Mouse (Mus musculus): ENCODE data around the gene Gm17606. TPM values are rescaled to one million over a fixed set of nuclear protein-coding genes. Genes with fewer than 3 reads are reported as not detected.

Gm17606 gene
- polyA plus RNA-seq, 2 experiments, result not detected

GRCm38 (mm10) chr14:54676290-54676689 is 35.5 kb downstream of the Gm17606 start:
- DNase-seq (ENCODE audit: low read depth in 3 of 3, low spot score in 3 of 3), result no peak
- 79% methylated on average over 5 of the region's 5 CpGs for WGBS (ENCODE audit: insufficient replicate concordance)
- no peak overlapping the region for H3K4me2 ChIP-seq (ENCODE audit: low read depth)
- H3K27me3 ChIP-seq (ENCODE audit: control insufficient read depth, insufficient read depth, low read length), result no peaks in the 10 kb centered on the region
- no peaks in the 10 kb centered on the region for H3K9me3 ChIP-seq (ENCODE audit: control insufficient read depth, low read length)
- H3K4me1 ChIP-seq (replicated peaks; ENCODE audit: control insufficient read depth in 2 of 2, insufficient read depth in 2 of 2, low read length in 1 of 2), result no peaks in the 10 kb centered on the region
- TF ChIP-seq EP300 (IDR thresholded peaks at IDR 0.05; ENCODE audit: low read depth) (no peak), CTCF (IDR thresholded peaks at IDR 0.05; ENCODE audit: low read depth) (no peak)
- no peak for ATAC-seq (ENCODE audit: insufficient read depth)
- peaks cover 67% of the 10 kb centered on the region for H3K36me3 ChIP-seq (replicated peaks; ENCODE audit: control insufficient read depth, insufficient read depth, low read depth)
- H3K9ac ChIP-seq (replicated peaks), result no peak overlapping the region
- H3K27ac ChIP-seq, result no peak overlapping the region
- no peak overlapping the region for H3K4me3 ChIP-seq (ENCODE audit: insufficient read depth in 1 of 2, low read depth in 2 of 2, low read length in 2 of 2)

- no peaks in the 10 kb centered on the region for H3K27me3 ChIP-seq (ENCODE audit: control insufficient read depth, insufficient read depth, low read length)
- DNase-seq (ENCODE audit: low read depth in 3 of 3, low spot score in 3 of 3) (no peak), ATAC-seq (ENCODE audit: insufficient read depth) (peak; percentile 43; the same call in 1 of the 2 replicates)
- H3K27ac ChIP-seq, result no peak overlapping the region
- TF ChIP-seq EP300 (IDR thresholded peaks at IDR 0.05; ENCODE audit: low read depth) (no peak), CTCF (IDR thresholded peaks at IDR 0.05; ENCODE audit: low read depth) (no peak)
- no peak overlapping the region for H3K4me3 ChIP-seq (ENCODE audit: insufficient read depth in 1 of 2, low read depth in 2 of 2, low read length in 2 of 2)
- peaks cover 70% of the 10 kb centered on the region for H3K36me3 ChIP-seq (replicated peaks; ENCODE audit: control insufficient read depth, insufficient read depth, low read depth)
- H3K9ac ChIP-seq (replicated peaks), result no peak overlapping the region
- peaks cover 2 to 8% of the 10 kb centered on the region in 2 experiments; a peak in 3 of 4 replicates for H3K4me1 ChIP-seq (replicated peaks; ENCODE audit: control insufficient read depth in 2 of 2, insufficient read depth in 2 of 2, low read length in 1 of 2)
- 81% methylated on average over 16 of the region's 16 CpGs for WGBS (ENCODE audit: insufficient replicate concordance)
- H3K4me2 ChIP-seq (ENCODE audit: low read depth), result peak overlapping the region; percentile 18; the same call in 1 of the 2 replicates
- no peaks in the 10 kb centered on the region for H3K9me3 ChIP-seq (ENCODE audit: control insufficient read depth, low read length)
Observed at GRCm38 (mm10) chr14:54678657-54679304, 38.0 kb downstream of the Gm17606 start.

GRCm38 (mm10) chr14:54682396-54682795 is 41.6 kb downstream of the Gm17606 start:
- Histone ChIP-seq H3K27me3 (ENCODE audit: control insufficient read depth, insufficient read depth, low read length) (no peaks in the 10 kb centered on the region), H3K9ac (replicated peaks) (no peak overlapping the region), H3K36me3 (replicated peaks; ENCODE audit: control insufficient read depth, insufficient read depth, low read depth) (peaks cover 47% of the 10 kb centered on the region), H3K9me3 (ENCODE audit: control insufficient read depth, low read length) (no peaks in the 10 kb centered on the region), H3K27ac (no peak overlapping the region), H3K4me2 (ENCODE audit: low read depth) (no peak overlapping the region), H3K4me3 (ENCODE audit: insufficient read depth in 1 of 2, low read depth in 2 of 2, low read length in 2 of 2) (no peak overlapping the region), H3K4me1 (replicated peaks; ENCODE audit: control insufficient read depth in 2 of 2, insufficient read depth in 2 of 2, low read length in 1 of 2) (peaks cover 2 to 8% of the 10 kb centered on the region in 2 experiments; a peak in 3 of 4 replicates)
- ATAC-seq (ENCODE audit: insufficient read depth) (no peak), DNase-seq (ENCODE audit: low read depth in 3 of 3, low spot score in 3 of 3) (no peak)
- TF ChIP-seq EP300 (IDR thresholded peaks at IDR 0.05; ENCODE audit: low read depth), result no peak
- no peak for TF ChIP-seq CTCF (IDR thresholded peaks at IDR 0.05; ENCODE audit: low read depth)
- WGBS (ENCODE audit: insufficient replicate concordance), result 76% methylated on average over 3 of the region's 3 CpGs

- H3K4me2 ChIP-seq (ENCODE audit: low read depth), result peak overlapping the region; percentile 96
- DNase-seq (ENCODE audit: low read depth in 3 of 3, low spot score in 3 of 3) (no peak), ATAC-seq (ENCODE audit: insufficient read depth) (peak; percentile 6; the same call in 1 of the 2 replicates)
- peak overlapping the region; percentile 90 for H3K9ac ChIP-seq (replicated peaks)
- no peak for TF ChIP-seq CTCF (IDR thresholded peaks at IDR 0.05; ENCODE audit: low read depth)
- TF ChIP-seq EP300 (IDR thresholded peaks at IDR 0.05; ENCODE audit: low read depth), result no peak
- H3K4me1 ChIP-seq (replicated peaks; ENCODE audit: control insufficient read depth in 2 of 2, insufficient read depth in 2 of 2, low read length in 1 of 2), result peaks cover 10 to 16% of the 10 kb centered on the region in 2 experiments
- H3K9me3 ChIP-seq (ENCODE audit: control insufficient read depth, low read length), result no peaks in the 10 kb centered on the region
- H3K27ac ChIP-seq, result peak overlapping the region; percentile 89
- H3K27me3 ChIP-seq (ENCODE audit: control insufficient read depth, insufficient read depth, low read length), result no peaks in the 10 kb centered on the region
- whole genome bisulfite sequencing (ENCODE audit: insufficient replicate concordance), result 1% methylated on average over 8 of the region's 8 CpGs
- H3K4me3 ChIP-seq (ENCODE audit: insufficient read depth in 1 of 2, low read depth in 2 of 2, low read length in 2 of 2), result peak overlapping the region; percentile 67 to 85
- H3K36me3 ChIP-seq (replicated peaks; ENCODE audit: control insufficient read depth, insufficient read depth, low read depth), result peaks cover 36% of the 10 kb centered on the region
Observed at GRCm38 (mm10) chr14:54685471-54685870, 44.7 kb downstream of the Gm17606 start.

GRCm38 (mm10) chr14:54686063-54686521 is 45.3 kb downstream of the Gm17606 start, which contains the start of gene 1700123O20Rik:
Gene 1700123O20Rik (plus strand): TSS chr14:54686216.
- peaks cover 39% of the 10 kb centered on the region for H3K36me3 ChIP-seq (replicated peaks; ENCODE audit: control insufficient read depth, insufficient read depth, low read depth)
- peak within 1 kb of the TSS; percentile 67 to 85 for H3K4me3 ChIP-seq (ENCODE audit: insufficient read depth in 1 of 2, low read depth in 2 of 2, low read length in 2 of 2)
- peaks cover 10 to 16% of the 10 kb centered on the region in 2 experiments for H3K4me1 ChIP-seq (replicated peaks; ENCODE audit: control insufficient read depth in 2 of 2, insufficient read depth in 2 of 2, low read length in 1 of 2)
- H3K9ac ChIP-seq (replicated peaks), result peak within 1 kb of the TSS; percentile 90
- TF ChIP-seq EP300 (IDR thresholded peaks at IDR 0.05; ENCODE audit: low read depth), result peak; percentile 39; the same call in 1 of the 2 replicates
- TF ChIP-seq CTCF (IDR thresholded peaks at IDR 0.05; ENCODE audit: low read depth), result peak; percentile 70
- peak; percentile 87 to 92 (median 89) for DNase-seq (ENCODE audit: low read depth in 3 of 3, low spot score in 3 of 3)
- peak; percentile 82 for ATAC-seq (ENCODE audit: insufficient read depth)
- no peaks in the 10 kb centered on the region for H3K9me3 ChIP-seq (ENCODE audit: control insufficient read depth, low read length)
- peak within 1 kb of the TSS; percentile 89 for H3K27ac ChIP-seq
- WGBS (ENCODE audit: insufficient replicate concordance), result under 1% methylated on average over 41 of the region's 41 CpGs
- H3K4me2 ChIP-seq (ENCODE audit: low read depth), result peak within 1 kb of the TSS; percentile 96
- H3K27me3 ChIP-seq (ENCODE audit: control insufficient read depth, insufficient read depth, low read length), result no peaks in the 10 kb centered on the region

Measured in liver, embryonic 14.5 days (tissue).